Mouse (Mus musculus): ENCODE results near the gene Trim33. TPM values are rescaled to one million over a fixed set of nuclear protein-coding genes. Genes with fewer than 3 reads are reported as not detected.

The Trim33 gene
- total RNA-seq, 2 experiments from 2014 or later = 12.9 to 37.9 TPM

- no peak for ATAC-seq (replicated peaks; ENCODE audit: low FRiP score, poor library complexity, severe bottlenecking)
Measured at GRCm38 (mm10) chr3:103353518-103353917, 74.4 kb downstream of the Trim33 start.

GRCm38 (mm10) chr3:103354041-103354440 is 74.9 kb downstream of the Trim33 start:
- ATAC-seq (replicated peaks; ENCODE audit: low FRiP score, poor library complexity, severe bottlenecking) = no peak

- ATAC-seq (replicated peaks; ENCODE audit: low FRiP score, poor library complexity, severe bottlenecking) = no peak
Measured at GRCm38 (mm10) chr3:103361150-103361549, 82.1 kb downstream of the Trim33 start.

GRCm38 (mm10) chr3:103364182-103364945 is 85.3 kb downstream of the Trim33 start:
- ATAC-seq (replicated peaks; ENCODE audit: low FRiP score, poor library complexity, severe bottlenecking) = no peak

- no peak for ATAC-seq (replicated peaks; ENCODE audit: low FRiP score, poor library complexity, severe bottlenecking)
Measured at GRCm38 (mm10) chr3:103367176-103367970, 88.3 kb downstream of the Trim33 start.

- no peak for ATAC-seq (replicated peaks; ENCODE audit: low FRiP score, poor library complexity, severe bottlenecking)
Measured at GRCm38 (mm10) chr3:103368731-103369130, 89.6 kb downstream of the Trim33 start.

- ATAC-seq (replicated peaks; ENCODE audit: low FRiP score, poor library complexity, severe bottlenecking) = peak; percentile 82
Measured at GRCm38 (mm10) chr3:103374028-103374427, 94.9 kb downstream of the Trim33 start.

- ATAC-seq (replicated peaks; ENCODE audit: low FRiP score, poor library complexity, severe bottlenecking) = no peak
Measured at GRCm38 (mm10) chr3:103375181-103375855, 96.2 kb downstream of the Trim33 start.

DNA sequence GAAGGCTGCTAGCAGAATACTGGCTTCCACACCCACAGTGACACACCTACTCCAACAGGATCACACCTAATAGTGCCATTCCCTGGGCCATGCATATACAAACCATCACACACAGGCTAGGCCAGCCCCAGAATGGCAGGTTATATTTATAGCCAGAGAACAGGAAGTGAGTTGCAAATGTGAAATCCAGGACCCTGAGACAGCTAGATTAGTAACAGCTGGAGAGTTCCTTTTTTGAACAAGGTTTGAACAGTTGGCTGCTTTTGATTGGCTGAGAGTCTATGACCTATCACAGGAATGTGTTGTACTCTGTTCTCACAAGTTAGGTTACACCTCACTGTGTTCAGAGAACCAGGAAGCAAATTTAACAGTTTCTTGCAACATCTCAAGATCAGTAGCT is 98.9 kb downstream of the Trim33 start:
- ATAC-seq (replicated peaks; ENCODE audit: low FRiP score, poor library complexity, severe bottlenecking) = no peak

GRCm38 (mm10) chr3:103379371-103379770 is 100.3 kb downstream of the Trim33 start:
- ATAC-seq (replicated peaks; ENCODE audit: low FRiP score, poor library complexity, severe bottlenecking) = no peak

GRCm38 (mm10) chr3:103380814-103381213 is 101.7 kb downstream of the Trim33 start:
- no peak for ATAC-seq (replicated peaks; ENCODE audit: low FRiP score, poor library complexity, severe bottlenecking)

DNA sequence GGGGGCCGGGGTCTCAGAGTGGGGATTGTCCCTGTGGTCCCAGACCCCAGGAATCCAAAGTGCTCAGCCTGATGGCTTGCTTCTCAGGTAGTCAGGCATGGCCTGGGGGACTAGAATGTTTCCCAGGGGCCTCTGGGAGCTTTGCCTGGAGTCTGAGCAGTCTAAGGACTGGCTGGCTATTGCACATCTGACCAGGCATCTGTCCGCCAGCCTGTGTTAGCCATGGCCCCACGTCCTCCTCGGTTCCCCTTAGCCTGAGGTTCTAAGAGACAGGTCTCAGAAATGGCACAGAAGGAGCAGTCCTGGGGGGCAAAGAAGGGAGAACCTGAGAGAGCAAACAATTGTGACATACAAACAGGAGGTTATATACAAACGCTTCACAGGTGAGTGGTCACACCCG is 102.3 kb downstream of the Trim33 start:
- ATAC-seq (replicated peaks; ENCODE audit: low FRiP score, poor library complexity, severe bottlenecking) = no peak

- ATAC-seq (replicated peaks; ENCODE audit: low FRiP score, poor library complexity, severe bottlenecking) = peak; percentile 87
Measured at GRCm38 (mm10) chr3:103382872-103383567, 103.9 kb downstream of the Trim33 start.

- no peak for ATAC-seq (replicated peaks; ENCODE audit: low FRiP score, poor library complexity, severe bottlenecking)
Measured at GRCm38 (mm10) chr3:103384486-103384885, 105.4 kb downstream of the Trim33 start.

GRCm38 (mm10) chr3:103384949-103385348 is 105.9 kb downstream of the Trim33 start:
- ATAC-seq (replicated peaks; ENCODE audit: low FRiP score, poor library complexity, severe bottlenecking) = no peak

DNA sequence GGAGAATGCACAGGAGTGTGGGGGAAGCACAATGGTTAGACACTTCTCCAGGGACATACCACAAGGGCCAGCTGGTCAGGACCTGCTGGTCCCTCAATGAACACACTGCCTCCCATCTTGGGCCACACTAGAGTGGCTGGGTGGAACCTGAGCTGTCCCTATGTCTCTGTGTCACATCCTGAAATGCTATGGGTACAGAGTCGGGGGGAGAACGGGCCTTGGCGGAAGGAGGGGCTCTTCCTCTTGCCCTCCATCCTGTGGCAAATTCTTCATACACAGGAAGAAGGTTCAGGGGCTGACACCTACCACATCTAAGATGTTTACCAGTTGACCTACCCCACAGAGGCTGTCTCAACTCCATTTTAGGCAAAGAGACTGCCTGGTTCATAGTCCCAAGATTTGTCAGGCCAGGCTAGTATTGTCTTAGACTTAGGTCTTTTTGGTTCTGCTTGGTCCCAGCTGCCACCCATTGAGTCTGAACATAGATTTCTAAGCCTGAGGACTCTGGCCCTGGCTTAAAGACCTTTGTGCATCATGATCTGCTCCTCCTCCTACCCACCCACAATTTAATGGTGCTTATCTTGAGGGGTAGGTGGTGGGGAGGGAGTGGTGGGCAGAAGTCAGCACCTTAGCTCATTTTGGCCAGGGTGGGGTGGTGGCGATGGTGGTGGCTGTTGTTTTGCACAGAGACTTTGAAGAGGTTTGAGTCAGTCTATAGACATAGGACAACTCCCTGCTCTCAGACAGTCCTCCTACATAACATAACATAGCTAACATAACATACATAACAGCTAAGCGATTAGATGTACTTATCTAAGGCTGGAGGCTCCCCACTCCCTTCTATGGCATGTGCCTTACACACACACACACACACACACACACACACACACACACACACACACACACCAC is 106.5 kb downstream of the Trim33 start:
- ATAC-seq (replicated peaks; ENCODE audit: low FRiP score, poor library complexity, severe bottlenecking) = no peak

GRCm38 (mm10) chr3:103386292-103387031 is 107.4 kb downstream of the Trim33 start:
- ATAC-seq (replicated peaks; ENCODE audit: low FRiP score, poor library complexity, severe bottlenecking) = no peak

- peak; percentile 74 for ATAC-seq (replicated peaks; ENCODE audit: low FRiP score, poor library complexity, severe bottlenecking)
Measured at GRCm38 (mm10) chr3:103392613-103393258, 113.6 kb downstream of the Trim33 start.

Data from erythroblast, adult 5-6 weeks (primary cell).